Mouse (Mus musculus) liver, embryonic 16.5 days (tissue): ENCODE measurements around the gene Chst12. TPM values are rescaled to one million over a fixed set of nuclear protein-coding genes. Genes with fewer than 3 reads are reported as not detected.

Experiments
- ATAC-seq: fragments of 200-750 bp; cut with Nextera tagmentation; 2 replicates; pipeline ENCODE4 v1.8.0; 2017; ENCODE audit warnings: low read depth, mild to moderate bottlenecking, moderate number of reproducible peaks, moderate library complexity
- H3K27ac ChIP-seq: fragments of 300-500 bp; sonication (generic); 2 replicates; pipeline ENCODE4 v1.5.1; 2014; ENCODE audit warnings: mild to moderate bottlenecking, low read length
- H3K27me3 ChIP-seq: fragments of 300-500 bp; sonication (generic); 2 replicates; pipeline ENCODE4 v1.6.1; 2014; ENCODE audit warnings: low read depth, low read length, mixed read lengths; ENCODE audit not compliant: control insufficient read depth, insufficient read depth
- H3K36me3 ChIP-seq: fragments of 300-500 bp; sonication (generic); 2 replicates; pipeline ENCODE4 v1.6.1; 2014; ENCODE audit warnings: mild to moderate bottlenecking; ENCODE audit not compliant: control insufficient read depth, insufficient read depth
- H3K4me1 ChIP-seq: fragments of 300-500 bp; sonication (generic); 2 replicates; pipeline ENCODE4 v1.6.1; 2014; ENCODE audit warnings: low read depth, low read length, mixed read lengths; ENCODE audit not compliant: control insufficient read depth
- H3K4me2 ChIP-seq: fragments of 300-500 bp; sonication (generic); 2 replicates; pipeline ENCODE4 v1.6.1; 2014; ENCODE audit warnings: low read depth, low read length, mixed read lengths
- H3K4me3 ChIP-seq: fragments of 300-500 bp; sonication (generic); 2 replicates; pipeline ENCODE4 v1.5.1; 2014; ENCODE audit warnings: low read depth, mild to moderate bottlenecking, low read length
- H3K9ac ChIP-seq: fragments of 300-500 bp; sonication (generic); 2 replicates; pipeline ENCODE4 v1.6.1; 2014; ENCODE audit warnings: low read depth, low read length
- H3K9me3 ChIP-seq: fragments of 300-500 bp; sonication (generic); replicated peaks from 2 replicates; pipeline ENCODE4 v1.6.1; 2016; ENCODE audit warnings: low read length; ENCODE audit not compliant: control insufficient read depth
- WGBS: fragments of 180-500 bp; shearing (Covaris S2); extraction: QIAGEN DNeasy Blood & Tissue Kit; methylation state at CpG from one replicate; pipeline ENCODE4 v1.1.7; 2014; ENCODE audit not compliant: insufficient replicate concordance; 5-methylcytosine and 5-hydroxymethylcytosine counted together
- polyA plus RNA-seq: library from polyadenylated mRNA; unstranded; fragments of >200 nt; fragmentation: Nextera tagmentation; extraction: Ambion mirVana; gene quantifications from 2 replicates; pipeline ENCODE4 v1.2.1, GENCODE M21; 2015

The Chst12 gene
- polyA plus RNA-seq, 1 experiment from 2014 or later: 8.6 TPM

DNA sequence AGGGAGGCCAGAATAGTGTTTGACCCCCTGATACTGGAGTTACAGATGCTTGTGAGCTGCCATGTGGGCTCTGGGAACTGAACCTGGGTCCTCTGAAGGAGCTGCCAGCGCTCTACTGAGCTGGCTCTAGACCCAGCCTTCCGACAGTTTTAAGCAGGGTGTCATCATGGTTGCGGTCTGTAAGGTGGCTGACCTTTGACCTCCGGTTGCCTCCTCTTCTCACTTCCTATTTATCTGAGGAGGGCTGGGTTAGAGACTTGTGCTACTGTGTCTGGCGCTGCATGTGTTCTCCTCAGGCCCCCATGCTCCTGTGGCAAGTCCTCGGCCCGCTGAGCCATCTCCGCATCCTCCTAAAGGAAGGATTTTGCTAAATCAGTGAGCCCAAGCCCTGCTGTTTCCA lies 8.6 kb downstream of the Chst12 start:
- H3K9me3 ChIP-seq: no peaks in the 10 kb centered on the region
- 64% methylated on average over 8 of the region's 8 CpGs for WGBS
- no peak overlapping the region for H3K9ac ChIP-seq
- H3K4me2 ChIP-seq: no peak overlapping the region
- no peaks in the 10 kb centered on the region for H3K27me3 ChIP-seq
- no peak overlapping the region for H3K27ac ChIP-seq
- peaks cover 18% of the 10 kb centered on the region for H3K4me1 ChIP-seq
- ATAC-seq: no peak
- no peaks in the 10 kb centered on the region for H3K36me3 ChIP-seq
- no peak overlapping the region for H3K4me3 ChIP-seq

- H3K27ac ChIP-seq: no peak overlapping the region
- 24% methylated on average over 7 of the region's 7 CpGs for WGBS
- no peaks in the 10 kb centered on the region for H3K9me3 ChIP-seq
- H3K4me2 ChIP-seq: no peak overlapping the region
- H3K36me3 ChIP-seq: no peaks in the 10 kb centered on the region
- no peak overlapping the region for H3K9ac ChIP-seq
- no peaks in the 10 kb centered on the region for H3K27me3 ChIP-seq
- 0 out of 2 replicates have a peak, but pooled peaks have one; percentile 16 for ATAC-seq
- H3K4me3 ChIP-seq: no peak overlapping the region
- peaks cover 15% of the 10 kb centered on the region for H3K4me1 ChIP-seq
Measured at GRCm38 (mm10) chr5:140514799-140515486, 9.6 kb downstream of the Chst12 start.

GRCm38 (mm10) chr5:140517159-140517920 lies 12.0 kb downstream of the Chst12 start:
- Histone ChIP-seq H3K9me3 (no peaks in the 10 kb centered on the region), H3K36me3 (no peaks in the 10 kb centered on the region), H3K4me3 (no peak overlapping the region), H3K27me3 (no peaks in the 10 kb centered on the region), H3K9ac (no peak overlapping the region), H3K4me2 (no peak overlapping the region), H3K27ac (no peak overlapping the region), H3K4me1 (peaks cover 15% of the 10 kb centered on the region)
- no peak for ATAC-seq
- WGBS: 79% methylated on average over 21 of the region's 21 CpGs

GRCm38 (mm10) chr5:140517921-140518230 lies 12.5 kb downstream of the Chst12 start:
- Histone ChIP-seq H3K4me3 (no peak overlapping the region), H3K4me2 (no peak overlapping the region), H3K9ac (no peak overlapping the region), H3K27ac (no peak overlapping the region), H3K4me1 (peaks cover 15% of the 10 kb centered on the region), H3K9me3 (no peaks in the 10 kb centered on the region), H3K27me3 (no peaks in the 10 kb centered on the region), H3K36me3 (no peaks in the 10 kb centered on the region)
- ATAC-seq: no peak
- WGBS: 59% methylated on average over 4 of the region's 4 CpGs

DNA sequence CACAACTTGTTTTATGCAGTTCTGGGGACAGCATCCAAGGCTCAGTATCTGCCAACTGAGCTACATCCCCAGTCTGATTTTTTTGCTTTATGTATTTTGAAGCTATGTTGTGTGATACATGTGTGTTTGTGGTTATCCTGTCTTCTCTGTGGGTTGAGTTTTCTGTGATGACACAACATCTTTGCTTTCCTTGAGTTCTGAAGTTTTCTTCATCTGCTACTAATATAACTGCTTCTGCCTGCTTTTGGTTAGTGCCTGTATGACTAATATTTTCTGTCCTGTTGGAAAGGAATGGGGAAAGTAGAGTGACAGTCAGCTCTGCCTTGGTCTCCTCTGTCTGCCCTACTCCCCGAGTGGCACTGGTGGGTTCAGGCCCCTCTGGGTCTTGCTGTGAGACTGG lies 15.8 kb downstream of the Chst12 start:
- Histone ChIP-seq H3K4me3 (no peak overlapping the region), H3K27me3 (no peaks in the 10 kb centered on the region), H3K9me3 (no peaks in the 10 kb centered on the region), H3K36me3 (no peaks in the 10 kb centered on the region; the same call in 1 of the 2 replicates), H3K9ac (no peak overlapping the region), H3K4me2 (no peak overlapping the region), H3K27ac (no peak overlapping the region), H3K4me1 (peaks cover 2% of the 10 kb centered on the region; the same call in 1 of the 2 replicates)
- 40% methylated on average over 1 of the region's 1 CpGs for WGBS
- ATAC-seq: no peak

GRCm38 (mm10) chr5:140526754-140527153 lies 21.4 kb downstream of the Chst12 start:
- no peak overlapping the region for H3K9ac ChIP-seq
- ATAC-seq: no peak
- H3K27me3 ChIP-seq: no peaks in the 10 kb centered on the region
- 73% methylated on average over 2 of the region's 2 CpGs for WGBS
- no peaks in the 10 kb centered on the region; the same call in 1 of the 2 replicates for H3K36me3 ChIP-seq
- H3K27ac ChIP-seq: no peak overlapping the region
- H3K9me3 ChIP-seq: no peaks in the 10 kb centered on the region
- no peak overlapping the region for H3K4me2 ChIP-seq
- no peak overlapping the region for H3K4me3 ChIP-seq
- H3K4me1 ChIP-seq: no peaks in the 10 kb centered on the region

DNA sequence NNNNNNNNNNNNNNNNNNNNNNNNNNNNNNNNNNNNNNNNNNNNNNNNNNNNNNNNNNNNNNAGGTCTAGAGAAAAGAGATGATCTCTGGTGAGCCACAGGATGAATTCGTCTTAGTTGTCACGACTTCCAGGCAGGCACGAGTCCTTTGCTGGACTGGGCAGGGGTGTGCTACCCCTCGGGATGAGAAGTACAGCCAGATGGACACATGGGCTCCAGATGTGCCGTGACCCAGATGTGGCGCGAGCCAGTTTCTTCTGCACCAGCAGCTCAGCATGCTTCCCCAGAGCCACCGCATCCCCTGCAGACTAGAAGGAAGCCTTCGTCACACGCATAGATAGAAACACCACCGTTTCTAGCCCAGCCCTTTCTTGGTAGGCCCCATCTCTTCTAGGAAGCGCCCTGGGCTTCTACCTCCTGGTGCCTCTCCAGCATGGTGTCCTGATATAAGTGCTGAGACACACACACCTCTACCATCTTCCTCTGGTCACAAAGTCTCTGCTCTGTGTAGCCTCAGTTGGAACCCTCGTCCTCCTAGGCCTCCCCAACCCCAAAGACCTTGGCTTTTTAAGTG lies 32.8 kb downstream of the Chst12 start:
- H3K36me3 ChIP-seq: no peaks in the 10 kb centered on the region
- H3K4me3 ChIP-seq: no peak overlapping the region
- 62% methylated on average over 13 of the region's 13 CpGs for WGBS
- no peaks in the 10 kb centered on the region for H3K27me3 ChIP-seq
- no peaks in the 10 kb centered on the region for H3K9me3 ChIP-seq
- H3K4me2 ChIP-seq: no peak overlapping the region
- no peak overlapping the region for H3K27ac ChIP-seq
- H3K4me1 ChIP-seq: no peaks in the 10 kb centered on the region
- H3K9ac ChIP-seq: no peak overlapping the region
- no peak for ATAC-seq

GRCm38 (mm10) chr5:140540106-140540505 lies 34.8 kb downstream of the Chst12 start:
- ATAC-seq: 0 out of 2 replicates have a peak, but pooled peaks have one; percentile 50
- 12% methylated on average over 8 of the region's 8 CpGs for WGBS
- no peaks in the 10 kb centered on the region for H3K9me3 ChIP-seq

More at GRCm38 (mm10) chr5:140540106-140540505, 34.8 kb downstream of the Chst12 start:
- Histone ChIP-seq H3K27ac (no peak overlapping the region), H3K4me3 (no peak overlapping the region), H3K4me1 (no peaks in the 10 kb centered on the region), H3K27me3 (no peaks in the 10 kb centered on the region), H3K9ac (no peak overlapping the region), H3K4me2 (no peak overlapping the region), H3K36me3 (no peaks in the 10 kb centered on the region)
